Mouse (Mus musculus) MN1 (cell line): ENCODE results near the gene Rap1gap2.

Experiments used
- DNase-seq: peaks from one replicate; pipeline ENCODE4 v3.0.0-alpha.2; 2016; ENCODE audit warnings: low spot score

Gene Rap1gap2

DNA sequence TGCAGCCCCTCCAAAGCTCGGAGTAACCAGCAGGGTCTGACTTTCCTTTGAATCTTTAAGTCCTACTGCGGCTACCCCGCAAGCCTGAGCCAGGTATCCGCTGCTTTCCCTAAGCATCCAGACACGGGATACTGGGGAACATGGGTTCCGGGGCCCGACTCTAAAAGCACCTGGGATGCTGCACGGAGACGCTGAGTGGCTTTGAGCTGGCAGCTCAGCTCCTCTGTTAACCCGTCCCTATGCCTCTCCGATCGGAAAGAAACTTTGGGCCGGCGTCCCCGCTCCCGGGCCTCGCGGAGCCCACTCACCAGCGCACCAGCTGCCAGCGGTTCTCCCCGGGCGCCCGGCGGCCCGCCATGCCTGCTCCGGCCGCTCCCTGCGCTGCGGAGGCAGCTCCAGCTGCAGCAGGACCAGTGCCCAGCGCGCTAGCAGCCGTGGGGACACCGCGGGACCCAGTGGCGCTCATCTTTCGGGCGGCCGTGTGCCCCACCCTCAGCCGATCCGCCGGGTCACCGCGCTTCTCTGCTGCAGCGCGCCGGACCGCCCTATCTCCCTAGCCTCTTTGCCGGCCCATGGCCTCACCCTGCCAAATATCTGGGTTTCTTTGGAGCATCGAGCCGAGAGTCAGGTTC, at the start of gene Rap1gap2:
Gene Rap1gap2 (minus strand): TSS at position 371 of the 632 bp plus-strand sequence.
- DNase-seq = peak; percentile 42

DNA sequence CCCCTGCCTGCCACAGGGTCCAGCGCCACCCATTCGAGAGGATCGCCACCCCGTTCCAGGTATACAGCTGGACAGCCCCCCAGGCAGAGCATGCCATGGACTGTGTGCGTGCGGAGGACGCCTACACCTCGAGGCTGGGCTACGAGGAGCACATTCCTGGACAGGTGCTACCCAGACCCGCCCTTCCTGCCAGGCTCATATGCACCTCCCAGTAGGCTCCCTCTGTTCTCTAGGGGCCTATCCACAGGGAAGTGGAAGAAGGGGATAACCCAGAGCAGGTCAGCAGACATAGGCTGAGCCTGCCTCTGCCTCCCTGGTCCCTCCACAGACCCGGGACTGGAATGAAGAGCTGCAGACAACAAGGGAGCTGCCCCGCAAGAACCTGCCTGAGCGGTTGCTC, 49.6 kb upstream of the Rap1gap2 start:
- DNase-seq = no peak

DNA sequence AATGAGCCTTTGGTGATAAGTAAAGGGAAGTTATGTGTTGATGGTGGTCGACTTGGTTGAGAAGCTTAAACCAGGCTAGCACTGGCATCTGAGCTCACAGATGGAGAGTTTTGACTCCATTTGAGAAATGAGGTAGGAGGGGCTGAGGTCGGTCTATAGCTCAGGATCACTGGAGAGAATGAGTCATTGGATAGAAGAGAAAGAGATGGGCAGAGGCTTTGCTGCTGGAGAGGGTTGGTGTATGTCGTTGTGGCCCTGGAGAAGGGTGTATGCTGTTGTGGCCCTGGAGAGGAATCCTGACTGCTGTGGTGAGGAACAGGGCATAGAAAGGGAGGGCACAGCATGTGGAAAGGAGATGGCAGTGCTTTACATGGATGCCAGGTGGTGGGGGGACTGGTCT, 45.2 kb upstream of the Rap1gap2 start:
- DNase-seq = no peak

DNA sequence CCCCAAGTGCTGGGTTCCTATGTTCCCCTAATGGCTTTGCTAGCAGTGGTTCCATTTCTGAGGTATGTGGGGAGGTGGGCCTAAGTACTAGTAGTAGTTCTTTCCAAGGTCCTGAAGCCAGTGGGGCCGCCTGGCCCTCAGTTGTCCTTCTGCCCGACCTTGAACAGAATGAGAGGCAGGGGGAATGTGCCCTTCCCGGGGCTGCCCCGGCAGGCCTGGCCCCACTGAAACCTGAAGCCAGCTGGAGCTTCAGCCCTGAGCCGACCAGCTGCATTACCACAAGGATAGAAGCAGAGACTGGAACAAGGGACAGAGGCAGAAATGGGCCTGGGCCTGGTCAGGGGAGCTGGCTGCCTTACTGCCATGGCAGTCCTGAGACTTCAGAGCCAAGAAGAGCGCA, 42.7 kb upstream of the Rap1gap2 start:
- DNase-seq = peak; percentile 24

DNA sequence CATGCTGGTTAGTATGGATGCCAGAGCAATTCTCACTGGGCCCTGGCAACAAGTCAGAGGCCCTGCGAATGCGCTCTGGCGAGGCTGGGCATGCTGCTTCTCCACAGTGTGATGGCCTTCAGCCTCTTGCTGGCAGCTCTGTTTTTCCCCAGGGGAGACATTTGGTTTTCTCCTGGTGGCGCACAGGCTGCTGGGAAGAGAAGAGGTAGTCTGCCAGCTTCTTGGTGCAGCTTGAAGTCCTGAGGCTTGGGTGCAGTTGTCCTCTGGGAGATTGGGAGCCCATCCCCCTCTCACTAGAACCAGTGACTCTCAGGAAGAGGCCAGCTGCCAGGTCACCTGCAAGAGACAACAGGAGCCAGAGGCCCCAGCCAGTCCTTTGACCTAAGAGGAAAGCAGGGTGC, 42.1 kb upstream of the Rap1gap2 start:
- peak; percentile 86 for DNase-seq

DNA sequence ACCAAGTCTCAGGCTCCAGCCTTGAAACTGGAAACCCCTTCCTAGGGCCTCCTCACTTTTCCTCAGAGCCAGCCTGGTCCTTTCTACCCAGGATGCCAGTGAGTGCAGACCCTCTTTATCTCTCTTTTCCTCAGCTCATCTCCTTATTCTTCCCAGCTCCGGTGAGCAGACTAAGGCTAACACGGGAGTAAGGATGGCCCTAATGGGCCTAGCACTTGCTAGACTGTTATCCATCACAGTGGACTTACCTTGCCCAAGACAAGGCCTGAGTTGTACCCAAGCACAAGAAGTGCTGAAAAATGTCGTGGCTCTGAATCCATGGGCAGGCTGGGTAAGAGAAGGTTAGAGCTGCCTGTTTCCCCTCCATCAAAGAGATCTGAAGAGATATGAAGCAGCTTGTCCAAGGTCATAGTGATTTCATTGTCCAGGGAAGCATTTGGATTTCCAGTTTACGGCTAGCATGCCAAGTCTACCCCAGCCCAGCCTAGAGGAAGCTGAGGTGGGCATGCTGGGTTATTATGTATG, 39.9 kb upstream of the Rap1gap2 start:
- no peak for DNase-seq

DNA sequence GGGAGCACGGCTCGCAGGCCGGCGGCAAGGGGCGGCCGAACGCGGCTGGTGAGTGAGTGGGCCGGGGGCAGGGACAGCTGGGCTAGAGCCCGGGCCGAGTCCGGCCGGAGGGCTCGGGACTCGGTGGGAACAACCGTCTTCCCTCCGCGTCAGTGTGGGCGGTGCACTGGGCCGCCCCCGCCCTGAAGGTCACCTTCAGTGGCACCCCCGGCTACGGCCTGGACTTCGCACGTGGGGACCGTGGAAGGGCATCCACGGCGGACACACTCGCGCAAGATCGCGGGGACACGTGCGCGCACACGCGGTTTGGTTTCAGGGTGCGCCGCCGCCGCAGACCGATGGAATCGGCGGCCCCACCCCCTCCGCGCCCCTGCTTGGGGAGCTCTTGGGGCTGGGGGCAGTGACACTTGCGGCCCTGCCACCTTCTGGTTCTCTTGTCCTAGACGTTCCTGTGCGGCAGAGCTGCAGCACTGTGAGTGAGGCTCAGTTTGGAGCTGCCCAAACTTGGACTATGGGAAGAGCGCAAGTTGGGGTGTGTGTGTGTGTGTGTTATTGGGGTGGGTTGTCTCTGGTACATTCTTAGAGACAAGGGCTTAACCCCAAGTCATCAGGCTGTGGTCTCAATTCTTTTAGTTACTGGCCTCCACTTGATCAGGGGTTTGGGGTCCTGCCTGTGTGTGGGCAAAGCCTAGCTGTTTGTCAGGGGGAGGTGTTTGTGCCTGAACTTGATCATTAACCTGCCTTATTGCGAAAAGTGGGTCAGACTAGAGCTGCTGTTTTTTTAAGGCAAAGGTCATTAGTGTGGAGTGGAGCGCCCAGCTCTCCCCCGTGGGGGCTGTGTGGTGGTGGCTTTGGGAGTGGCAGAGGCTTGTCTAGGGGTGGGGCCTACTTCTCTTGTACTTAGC, 39.2 kb upstream of the Rap1gap2 start:
- peak; percentile 46 for DNase-seq

DNA sequence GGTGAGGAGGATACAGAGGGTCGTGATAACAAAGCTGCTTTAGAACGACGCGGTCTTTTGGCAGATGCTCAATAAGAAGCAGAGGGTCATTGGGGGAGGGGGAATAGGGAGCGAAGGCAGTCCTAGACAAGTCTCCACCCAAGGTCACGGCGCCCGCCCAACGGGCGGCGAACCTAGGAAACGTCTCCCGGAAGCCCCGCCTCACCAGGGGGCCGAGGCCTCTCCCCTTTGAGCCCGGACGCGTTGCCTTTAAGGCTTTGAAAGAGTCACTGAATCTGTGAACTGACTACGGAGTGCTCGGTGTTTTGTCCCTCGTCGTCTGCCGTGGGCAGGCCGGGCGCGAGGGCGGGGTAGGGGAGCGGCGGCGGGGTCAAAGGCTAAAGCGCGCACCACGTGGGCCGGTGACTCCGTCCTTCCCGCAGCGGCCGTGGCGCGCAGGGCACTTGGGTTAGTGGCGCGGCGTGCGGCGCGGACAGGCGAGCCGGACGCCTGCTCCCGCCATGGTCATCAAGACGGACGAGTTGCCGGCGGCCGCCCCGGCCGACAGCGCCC, 38.5 kb upstream of the Rap1gap2 start, which contains the start of gene Cluh:
Gene Cluh (plus strand): TSS at position 401 of the 552 bp plus-strand sequence.
- peak; percentile 96 for DNase-seq

DNA sequence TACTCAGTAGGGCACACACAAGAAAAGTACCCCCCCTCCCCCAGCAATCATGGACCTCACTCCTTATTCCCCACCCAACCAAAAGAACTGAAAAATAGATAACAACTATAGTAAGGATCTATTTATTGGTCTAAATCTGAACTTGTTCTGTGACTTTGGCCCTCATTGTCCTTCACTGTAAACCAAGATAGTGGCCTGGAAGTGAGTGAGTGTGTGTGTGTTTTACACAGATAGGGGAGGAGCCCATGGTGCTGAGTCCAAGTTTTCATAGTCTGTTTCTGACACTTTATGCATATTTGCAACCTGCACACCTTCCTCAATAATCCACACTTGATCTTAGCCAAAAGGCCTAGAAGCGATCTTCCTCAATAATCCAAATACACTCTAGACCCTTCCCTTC, 38.0 kb upstream of the Rap1gap2 start:
- peak; percentile 24 for DNase-seq

DNA sequence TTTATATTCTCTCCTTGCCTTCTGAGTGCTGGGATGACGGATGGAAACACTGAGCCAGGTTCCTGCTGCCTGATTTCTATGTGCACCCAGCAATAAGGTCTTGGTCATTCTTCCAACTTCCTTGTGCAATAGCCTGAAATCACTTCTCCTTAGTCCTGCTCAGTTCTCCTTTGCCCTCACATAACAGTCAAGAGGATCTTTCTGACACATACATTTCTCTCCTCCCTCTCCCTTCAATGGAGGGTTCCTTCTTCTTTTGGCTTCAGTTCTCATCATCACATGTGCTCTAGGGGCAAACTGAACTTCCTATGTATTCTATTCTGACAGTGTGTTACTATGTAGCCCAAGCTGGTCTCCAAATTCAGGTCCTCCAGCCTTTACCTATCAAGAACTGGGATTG, 37.3 kb upstream of the Rap1gap2 start:
- peak; percentile 45 for DNase-seq

DNA sequence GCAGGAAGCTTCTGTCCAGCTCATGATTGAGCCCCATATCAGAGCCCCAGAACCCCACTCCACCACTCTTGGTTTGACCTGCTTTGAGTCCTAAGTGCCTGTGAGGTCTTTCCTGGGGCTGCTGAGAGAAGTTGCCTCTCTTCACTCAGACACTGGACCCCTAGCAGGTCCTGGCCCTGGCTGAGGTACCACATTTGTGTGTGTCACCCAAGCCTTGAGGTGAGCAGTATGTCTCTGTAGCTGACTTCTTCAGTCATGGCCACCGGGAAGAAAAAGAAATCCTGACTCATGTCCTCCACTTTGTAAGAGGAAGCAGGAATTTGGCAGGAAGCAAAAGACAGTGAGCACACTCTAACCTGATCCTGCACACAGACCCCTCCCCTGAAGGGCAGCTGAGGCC, 28.9 kb upstream of the Rap1gap2 start:
- DNase-seq = no peak

DNA sequence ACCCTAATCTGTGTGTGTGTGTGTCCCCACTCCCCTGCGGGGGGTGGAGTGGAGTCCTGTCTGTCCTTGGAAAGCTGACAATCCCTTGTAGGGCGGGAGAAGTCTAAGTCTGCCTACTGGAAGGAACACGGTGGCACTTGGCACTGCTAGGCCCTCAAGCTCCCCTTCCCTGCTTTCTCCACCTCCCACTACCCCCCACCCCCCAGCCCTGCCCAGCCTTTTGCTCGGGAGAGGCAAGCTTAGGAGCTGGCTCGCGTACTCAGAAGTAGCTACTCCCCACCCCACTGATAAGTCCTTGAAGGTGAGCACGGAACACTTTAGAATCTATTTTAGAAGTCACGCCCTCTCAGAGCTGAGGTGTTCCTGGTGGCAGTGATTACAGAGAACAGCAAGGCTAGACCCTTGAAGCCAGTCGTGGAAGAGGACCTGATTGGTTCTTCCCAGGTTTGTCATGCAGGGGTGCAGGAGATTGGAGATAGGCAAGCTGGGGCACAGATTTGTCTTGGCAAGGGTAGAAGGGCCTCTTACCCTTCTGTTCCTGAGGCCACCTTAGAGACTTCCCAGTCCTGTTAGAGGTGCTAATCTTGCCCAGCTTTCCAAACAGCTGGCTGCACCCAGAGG, 28.2 kb upstream of the Rap1gap2 start:
- DNase-seq = no peak

DNA sequence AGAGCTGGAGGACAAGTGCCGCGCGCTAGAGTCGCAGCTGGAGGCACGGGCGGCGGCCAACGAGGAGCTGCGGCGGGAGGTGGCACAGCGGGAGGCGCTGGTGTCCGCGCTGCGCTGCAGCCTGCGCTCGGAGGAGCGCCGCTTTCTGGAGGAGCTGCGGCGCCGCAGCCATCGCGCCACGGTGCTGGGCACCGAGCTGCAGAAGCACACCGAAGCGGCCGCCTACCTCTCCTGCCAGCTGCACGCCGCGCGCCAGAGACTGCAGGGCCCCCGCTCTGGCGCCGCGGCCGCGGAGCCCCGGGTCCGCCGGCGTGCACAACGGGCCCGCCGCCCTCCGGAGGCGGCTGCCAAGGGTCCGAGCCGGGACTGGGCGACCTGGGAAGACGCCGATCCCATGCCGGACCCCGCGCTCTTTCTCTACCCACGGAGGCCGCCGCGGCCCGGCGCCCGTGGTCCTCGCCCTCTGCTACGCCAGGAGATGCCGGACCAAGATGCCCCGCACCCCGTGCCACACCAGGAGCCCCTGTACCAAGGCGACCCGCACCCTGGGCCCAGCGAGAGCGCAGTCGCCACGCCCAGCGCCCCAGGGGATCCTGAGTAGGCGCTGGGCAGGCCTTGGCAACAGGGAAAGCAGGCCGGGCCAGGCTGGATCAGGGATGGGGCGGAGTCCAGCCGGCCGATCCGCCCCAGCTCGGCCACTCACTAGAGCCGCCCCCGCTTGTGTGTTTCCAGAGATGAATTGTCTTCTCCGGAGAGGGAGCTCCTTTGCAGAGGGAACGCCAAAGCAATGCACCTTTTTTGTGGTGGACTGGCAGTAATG, 27.5 kb upstream of the Rap1gap2 start:
- DNase-seq = peak; percentile 89

DNA sequence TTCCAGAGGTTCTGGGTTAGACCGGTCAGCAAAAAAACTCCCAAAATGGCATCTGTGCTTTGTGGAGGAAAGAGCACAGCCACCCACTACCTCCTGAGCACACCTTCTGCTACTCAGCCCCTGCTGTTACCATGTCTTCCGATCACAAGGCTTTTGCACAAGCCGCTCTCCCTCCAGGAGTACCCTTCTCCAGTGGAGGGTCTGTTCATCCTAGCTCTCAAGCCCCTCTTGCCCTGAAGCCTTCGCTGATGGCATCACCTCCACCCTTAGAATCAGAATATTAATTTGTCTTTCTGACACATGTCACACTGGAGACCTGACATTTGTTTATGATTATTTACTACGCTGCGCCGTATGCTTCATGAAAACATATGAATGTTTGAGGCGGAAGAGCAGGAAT, 26.8 kb upstream of the Rap1gap2 start:
- DNase-seq = no peak

DNA sequence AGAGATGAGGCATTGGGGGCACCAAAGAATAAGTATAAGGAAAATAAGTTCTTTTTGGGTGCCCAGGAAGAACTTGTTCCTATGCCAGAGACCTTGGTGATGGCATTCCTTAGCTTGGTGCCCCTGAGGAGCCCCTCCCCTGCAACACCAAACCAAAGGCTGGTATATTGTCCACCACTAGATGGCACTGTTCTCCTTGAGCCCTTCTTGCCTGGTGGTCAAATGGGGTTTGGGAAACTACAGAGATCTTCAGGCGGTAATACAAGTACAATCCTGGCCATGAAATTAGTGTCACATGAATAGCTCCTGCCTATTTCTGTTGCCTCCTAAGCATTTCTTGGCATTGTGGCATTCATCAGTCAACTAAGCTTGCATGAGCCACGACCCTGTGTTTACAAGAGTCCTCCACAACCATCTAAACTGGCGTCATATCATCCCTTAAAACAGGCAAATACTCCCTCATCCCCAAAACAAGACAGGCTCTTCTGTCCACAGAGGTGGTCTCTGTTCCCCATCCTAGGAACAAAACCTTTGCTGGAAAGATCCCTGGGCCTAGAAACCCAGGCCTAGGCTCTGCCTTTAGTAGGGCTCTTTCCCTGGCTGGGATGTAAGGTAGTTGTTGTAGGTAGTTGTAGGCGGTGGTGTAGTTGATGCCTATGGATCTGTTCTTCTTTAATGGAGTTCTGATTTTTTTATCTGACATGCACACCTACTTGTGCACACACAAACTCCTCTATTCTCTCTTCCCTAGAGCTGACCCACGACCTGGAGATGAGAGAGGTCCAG, 24.0 kb upstream of the Rap1gap2 start:
- DNase-seq = peak; percentile 86

DNA sequence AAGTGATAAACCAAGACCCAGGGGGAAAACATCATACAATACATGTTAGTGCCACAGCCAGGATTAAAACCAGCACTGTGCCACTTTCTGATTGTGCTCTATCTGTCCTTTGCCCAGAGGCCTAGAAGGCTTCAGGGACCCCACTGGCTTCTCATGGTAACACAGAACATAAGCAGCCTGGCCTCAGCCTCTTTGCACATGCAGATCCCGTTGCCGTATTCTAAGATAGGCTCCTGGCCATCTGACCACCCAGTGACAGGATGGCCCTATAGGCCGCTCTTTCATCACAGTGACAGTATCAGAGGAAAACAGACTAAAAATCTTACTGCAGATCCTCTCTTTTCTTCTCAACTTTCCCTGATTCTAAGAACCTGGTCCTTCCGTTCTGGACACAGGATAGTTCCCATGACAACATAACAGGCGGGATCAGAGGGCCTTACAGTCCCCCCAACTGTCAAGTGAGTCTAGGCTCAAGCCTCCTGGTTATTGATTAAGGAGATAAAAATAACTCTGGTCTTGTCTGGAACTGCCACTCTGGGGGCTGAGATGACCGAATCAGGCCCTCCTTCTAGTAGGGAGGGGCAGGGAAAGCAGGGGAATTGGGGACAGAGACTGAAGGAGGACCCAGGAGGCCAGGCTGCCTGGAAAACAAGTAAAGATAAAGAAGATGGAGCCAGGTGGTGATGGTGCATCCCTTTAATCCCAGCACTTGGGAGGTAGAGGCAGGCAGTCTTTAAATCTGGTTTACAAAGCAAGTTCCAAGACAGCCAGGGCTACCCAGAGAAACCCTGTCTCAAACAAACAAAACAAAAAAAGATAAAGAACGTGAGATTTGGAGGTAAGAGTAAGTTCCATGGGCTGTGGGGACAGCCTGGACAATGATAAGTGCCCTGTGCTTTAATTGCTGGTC, 21.4 kb upstream of the Rap1gap2 start:
- no peak for DNase-seq

DNA sequence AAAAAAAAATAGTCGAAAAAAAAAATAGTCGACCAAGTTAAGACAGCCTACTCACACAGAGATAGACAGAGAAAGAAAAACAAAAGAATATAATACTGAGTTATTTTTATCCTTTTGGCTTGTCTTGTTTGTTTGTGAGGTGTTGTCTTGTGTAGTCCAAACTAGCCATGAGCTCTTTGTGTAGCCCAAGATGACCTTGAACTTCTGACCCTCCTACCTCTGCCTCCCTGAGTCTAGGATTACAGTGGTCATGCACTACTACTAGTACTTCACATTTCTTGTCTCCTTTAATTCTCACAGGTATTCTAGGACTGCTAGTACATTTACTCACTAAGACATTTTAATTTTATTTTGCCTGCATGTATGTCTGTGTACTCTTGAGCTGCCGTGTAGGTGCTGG, 16.8 kb upstream of the Rap1gap2 start:
- no peak for DNase-seq

DNA sequence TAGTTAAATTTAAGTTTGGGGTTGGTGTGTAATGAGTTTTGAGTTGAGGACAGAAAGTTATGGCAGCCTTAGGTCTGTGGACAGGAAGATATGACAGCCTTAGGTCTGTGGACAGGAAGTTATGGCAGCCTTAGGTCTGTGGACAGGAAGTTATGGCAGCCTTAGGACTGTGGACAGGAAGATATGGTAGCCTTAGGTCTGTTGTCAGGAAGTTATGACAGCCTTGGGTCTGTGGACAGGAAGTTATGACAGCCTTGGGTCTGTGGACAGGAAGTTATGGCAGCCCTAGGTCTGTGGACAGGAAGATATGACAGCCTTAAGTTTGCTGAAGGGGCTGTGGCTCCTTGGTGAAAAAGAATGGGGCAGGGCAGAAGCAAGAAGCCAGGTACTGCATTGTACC, 14.6 kb upstream of the Rap1gap2 start:
- DNase-seq = no peak

DNA sequence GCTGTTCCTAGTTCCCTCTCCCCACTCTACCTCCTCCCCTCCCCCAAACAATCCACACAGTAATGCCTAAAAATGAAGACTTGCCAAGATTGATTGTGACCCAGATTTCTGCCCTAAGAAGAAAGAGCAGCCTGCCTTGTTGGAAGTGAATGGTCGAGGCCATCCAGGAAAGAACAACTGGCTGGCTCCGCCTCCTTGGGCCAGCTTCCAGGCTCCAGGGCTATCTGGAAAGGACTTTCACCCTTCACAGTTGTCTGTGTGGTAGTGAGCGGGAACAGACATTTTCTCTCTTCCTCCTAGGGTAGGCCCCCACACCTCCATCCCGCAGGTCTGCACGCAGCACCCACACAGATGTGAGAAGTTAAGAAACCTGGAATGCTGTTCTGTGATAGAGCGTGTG, 13.0 kb upstream of the Rap1gap2 start:
- peak; percentile 46 for DNase-seq
